Mouse (Mus musculus): ENCODE results near the gene Tmtc2.

The Tmtc2 gene

GRCm38 (mm10) chr10:105186636-105187035, 387.6 kb downstream of the Tmtc2 start:
- DNase-seq (ENCODE audit: low spot score in 2 of 2), result no peak

- DNase-seq (ENCODE audit: low spot score in 2 of 2), result no peak
These were observed 405.7 kb downstream of the Tmtc2 start for GRCm38 (mm10) chr10:105168443-105169102.

GRCm38 (mm10) chr10:105165291-105165690, 409.0 kb downstream of the Tmtc2 start:
- no peak for DNase-seq (ENCODE audit: low spot score in 2 of 2)

GRCm38 (mm10) chr10:105153789-105154188, 420.5 kb downstream of the Tmtc2 start:
- no peak for DNase-seq (ENCODE audit: low spot score in 2 of 2)

GRCm38 (mm10) chr10:105144382-105144781, 429.9 kb downstream of the Tmtc2 start:
- no peak for DNase-seq (ENCODE audit: low spot score in 2 of 2)

- no peak for DNase-seq (ENCODE audit: low spot score in 2 of 2)
These were observed 432.1 kb downstream of the Tmtc2 start for GRCm38 (mm10) chr10:105142201-105142600.
